Mouse (Mus musculus): ENCODE results near the gene Dlx3.

Gene Dlx3

GRCm38 (mm10) chr11:95119990-95120632 is at the start of gene Dlx3:
Dlx3 (plus strand) TSS chr11:95120119.
- no peak for DNase-seq

- no peak for DNase-seq
These were observed 49.5 kb upstream of the Dlx3 start for GRCm38 (mm10) chr11:95070140-95071107.

DNA sequence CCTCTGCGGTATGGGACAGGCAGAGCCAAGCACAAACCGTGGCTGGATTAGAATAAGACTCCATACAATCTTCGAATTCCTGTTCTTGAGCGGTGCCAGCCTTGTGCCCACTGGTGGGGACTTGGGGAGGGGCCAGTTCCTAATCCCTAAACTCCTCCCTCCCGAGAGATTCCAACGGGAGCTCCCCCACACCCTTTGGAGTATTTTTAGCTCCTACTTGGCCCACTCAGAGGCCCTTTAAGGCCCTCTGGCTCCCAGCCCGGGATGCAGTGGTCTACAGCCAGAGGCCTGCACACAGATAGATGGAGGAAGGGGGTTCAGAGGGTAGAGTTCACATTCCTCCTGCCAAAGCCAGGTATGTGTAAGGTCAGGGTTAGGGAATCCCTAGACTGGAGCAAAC is 48.7 kb upstream of the Dlx3 start:
- DNase-seq: peak in 1 of 2 experiments; percentile 30

GRCm38 (mm10) chr11:95072136-95072535 is 47.8 kb upstream of the Dlx3 start:
- no peak for DNase-seq

DNA sequence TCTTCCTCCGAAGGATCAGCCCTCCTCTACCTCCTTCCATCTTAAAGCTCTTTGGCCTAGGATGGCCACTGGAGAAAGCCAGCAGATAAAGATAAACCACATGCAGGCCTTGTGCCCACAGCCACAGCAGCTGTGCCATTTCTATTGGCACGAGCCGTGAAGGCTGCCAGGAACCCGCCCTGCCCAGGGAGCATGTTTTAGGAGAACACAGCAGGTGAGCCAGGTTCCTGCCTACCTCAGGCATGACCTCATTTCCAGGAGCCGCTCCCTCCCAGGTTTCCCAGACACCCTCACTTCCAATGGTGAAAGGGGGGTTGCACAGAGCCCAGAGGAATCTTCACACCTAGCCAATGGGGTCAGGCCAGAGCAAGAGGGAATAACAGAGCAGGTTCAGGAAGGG is 47.1 kb upstream of the Dlx3 start:
- DNase-seq: peak; percentile 79 to 87

DNA sequence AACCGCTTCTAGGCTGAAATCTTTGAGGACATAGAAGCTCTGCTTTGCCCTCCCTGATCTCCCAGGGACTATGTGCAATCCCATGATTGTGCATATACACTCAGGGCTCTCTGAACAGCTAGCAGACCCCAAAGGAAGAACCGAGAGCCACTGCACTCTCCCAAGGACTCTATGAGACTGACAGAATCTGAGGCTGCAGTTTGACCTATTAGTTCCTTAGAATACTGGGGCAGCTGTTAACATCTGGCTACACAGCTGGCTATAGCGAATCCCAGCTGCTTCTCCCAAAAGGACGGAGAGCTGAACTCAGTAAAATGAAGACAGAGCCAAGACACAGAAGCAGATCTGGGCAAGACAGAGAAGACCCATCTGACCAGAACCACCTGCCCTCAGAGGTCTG is 46.1 kb upstream of the Dlx3 start:
- DNase-seq: no peak

GRCm38 (mm10) chr11:95074694-95075093 is 45.2 kb upstream of the Dlx3 start:
- no peak for DNase-seq

- DNase-seq: peak; percentile 39 to 42
These were observed 44.5 kb upstream of the Dlx3 start for GRCm38 (mm10) chr11:95075197-95076040.

GRCm38 (mm10) chr11:95076041-95076535 is 43.8 kb upstream of the Dlx3 start:
- DNase-seq: peak; percentile 84 to 88

DNA sequence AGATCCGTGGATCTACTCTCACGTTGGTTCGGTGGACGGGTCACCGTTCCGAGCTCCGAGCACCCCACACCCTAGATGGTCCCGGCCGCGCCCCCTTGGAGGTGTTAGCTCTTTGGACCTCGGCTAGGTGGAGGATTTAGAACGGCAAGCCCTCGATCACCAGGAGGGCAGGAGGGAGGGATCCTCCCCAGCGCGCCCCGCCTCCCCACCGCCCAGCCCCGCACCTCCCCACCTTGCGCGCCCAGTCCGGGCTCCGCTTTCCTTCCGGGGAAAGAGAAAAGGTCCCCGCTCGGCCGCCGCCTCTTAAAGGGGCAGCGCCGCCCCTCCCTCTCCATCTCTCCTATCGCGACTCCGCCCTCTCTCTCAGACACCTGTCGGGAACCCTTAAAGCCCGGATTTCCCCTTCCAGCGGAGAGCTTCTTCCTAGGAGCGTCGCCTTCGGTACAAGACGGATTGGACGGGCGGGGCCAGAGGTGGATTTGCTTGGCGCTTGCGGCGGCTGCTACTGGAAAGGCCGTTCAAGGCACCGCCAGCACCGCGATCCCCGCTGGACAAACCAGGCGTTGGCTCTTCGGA is 43.3 kb upstream of the Dlx3 start, which contains the start of gene Itga3:
Itga3 (minus strand) TSS at position 266 of the 576 bp plus-strand sequence.
- DNase-seq: peak; percentile 85 to 88

DNA sequence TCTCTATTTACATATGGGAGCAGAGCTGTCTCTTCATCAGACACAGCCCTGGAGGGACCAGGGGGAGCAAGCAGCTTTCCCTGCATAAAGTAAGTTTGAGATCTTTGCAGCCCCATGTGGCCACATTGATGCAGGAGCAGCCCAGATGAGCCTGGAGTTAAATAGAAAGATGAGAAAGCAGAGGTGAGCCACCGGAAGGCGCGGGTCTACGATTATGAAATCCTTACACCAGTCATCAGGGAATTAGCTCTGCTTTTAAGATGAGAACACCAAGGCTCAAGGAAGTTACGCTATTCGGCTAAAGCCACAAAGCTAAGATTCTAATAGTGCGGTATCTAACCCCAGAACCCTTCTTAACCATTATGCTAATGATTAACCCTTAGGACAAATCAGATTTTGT is 42.0 kb upstream of the Dlx3 start:
- DNase-seq: no peak

DNA sequence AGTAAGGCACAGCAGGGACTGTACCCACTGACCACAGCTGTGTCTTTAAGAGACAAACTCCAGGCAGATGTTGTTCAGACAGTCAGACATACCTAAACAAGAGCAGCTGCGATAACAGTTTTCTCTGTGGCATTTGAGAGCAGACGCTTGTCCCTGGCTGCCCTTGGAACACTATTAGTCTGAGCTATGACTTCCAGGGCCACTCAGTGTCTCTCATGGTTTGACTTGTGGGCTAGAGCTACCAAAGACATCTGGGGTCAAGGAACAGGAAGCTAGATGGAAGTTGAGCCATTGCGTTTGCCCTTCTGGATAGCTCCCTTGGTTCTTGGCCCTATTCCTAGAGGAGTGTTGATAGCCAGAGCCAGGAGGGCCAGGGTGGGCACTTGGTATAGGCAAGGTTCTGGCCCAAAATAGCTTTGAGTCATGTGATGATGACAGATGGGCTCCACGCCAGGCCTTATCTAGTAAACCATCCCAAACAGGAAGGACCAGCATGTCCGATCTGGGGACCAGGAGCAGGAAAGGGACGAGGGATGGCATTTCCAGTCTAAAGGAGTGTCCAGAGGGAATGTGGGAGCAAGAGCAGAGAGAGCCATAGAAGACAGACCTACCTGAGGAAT is 40.6 kb upstream of the Dlx3 start:
- no peak for DNase-seq

DNA sequence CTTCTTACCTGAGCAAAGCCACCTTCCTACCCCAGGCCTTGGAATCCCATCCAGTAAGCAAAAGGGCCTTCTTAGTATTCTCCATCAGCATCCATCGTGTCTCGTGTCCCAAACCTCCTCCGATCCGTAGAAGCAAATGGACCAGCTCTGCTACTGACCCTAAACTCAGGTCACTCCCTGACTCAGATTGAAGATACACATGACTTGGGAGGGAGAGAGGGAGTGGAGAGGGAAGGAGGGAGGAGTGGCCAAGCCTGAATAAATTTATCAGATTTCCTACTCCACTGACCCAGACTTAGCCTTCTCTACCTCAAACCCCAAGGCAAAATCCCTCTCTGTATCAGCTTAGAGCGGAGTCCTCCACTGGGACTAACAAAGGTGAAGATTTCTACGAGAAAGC is 39.1 kb upstream of the Dlx3 start:
- DNase-seq: no peak

DNA sequence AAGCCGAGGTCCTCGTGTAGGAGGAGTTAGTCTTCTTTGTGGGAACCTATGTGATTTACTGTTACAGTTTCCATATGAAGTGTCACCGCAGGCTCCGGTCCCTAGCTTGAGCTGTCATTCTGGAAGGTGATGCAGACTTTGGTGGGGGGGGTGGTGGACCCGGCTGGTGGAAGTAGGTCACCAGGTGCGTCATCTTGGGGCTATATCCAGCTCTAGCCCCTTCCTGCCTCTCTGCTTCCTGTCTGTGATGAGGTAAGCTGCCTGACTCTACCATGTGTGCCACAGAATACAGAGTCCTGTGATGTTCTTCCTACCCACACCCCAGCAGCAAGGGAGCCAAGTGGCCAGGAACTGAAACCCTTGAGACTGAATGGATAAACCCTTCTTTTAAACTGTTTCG is 37.0 kb upstream of the Dlx3 start:
- no peak for DNase-seq

GRCm38 (mm10) chr11:95084175-95084574 is 35.7 kb upstream of the Dlx3 start:
- DNase-seq: no peak

GRCm38 (mm10) chr11:95084811-95085382 is 35.0 kb upstream of the Dlx3 start:
- DNase-seq: no peak

GRCm38 (mm10) chr11:95085710-95086109 is 34.2 kb upstream of the Dlx3 start:
- no peak for DNase-seq

DNA sequence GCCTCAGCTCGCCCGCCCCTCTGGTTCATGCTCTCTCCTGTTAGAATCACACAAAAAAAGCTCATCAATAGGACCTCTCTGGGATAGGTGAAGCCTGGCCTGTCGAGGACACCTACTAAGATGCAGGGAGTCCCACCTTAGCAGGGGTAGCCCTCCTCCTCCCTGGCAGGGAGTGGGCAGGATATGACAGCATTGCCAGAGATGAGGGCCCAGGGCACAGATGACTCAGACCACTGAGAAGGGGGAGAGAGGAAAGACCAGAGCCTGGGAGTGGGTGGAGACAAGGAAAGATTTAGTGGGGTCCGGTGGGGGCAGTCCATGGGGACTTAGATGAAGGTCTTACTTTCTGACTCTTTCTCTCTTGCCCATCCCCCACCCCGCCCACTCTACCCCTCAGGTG is 33.7 kb upstream of the Dlx3 start:
- no peak for DNase-seq

DNA sequence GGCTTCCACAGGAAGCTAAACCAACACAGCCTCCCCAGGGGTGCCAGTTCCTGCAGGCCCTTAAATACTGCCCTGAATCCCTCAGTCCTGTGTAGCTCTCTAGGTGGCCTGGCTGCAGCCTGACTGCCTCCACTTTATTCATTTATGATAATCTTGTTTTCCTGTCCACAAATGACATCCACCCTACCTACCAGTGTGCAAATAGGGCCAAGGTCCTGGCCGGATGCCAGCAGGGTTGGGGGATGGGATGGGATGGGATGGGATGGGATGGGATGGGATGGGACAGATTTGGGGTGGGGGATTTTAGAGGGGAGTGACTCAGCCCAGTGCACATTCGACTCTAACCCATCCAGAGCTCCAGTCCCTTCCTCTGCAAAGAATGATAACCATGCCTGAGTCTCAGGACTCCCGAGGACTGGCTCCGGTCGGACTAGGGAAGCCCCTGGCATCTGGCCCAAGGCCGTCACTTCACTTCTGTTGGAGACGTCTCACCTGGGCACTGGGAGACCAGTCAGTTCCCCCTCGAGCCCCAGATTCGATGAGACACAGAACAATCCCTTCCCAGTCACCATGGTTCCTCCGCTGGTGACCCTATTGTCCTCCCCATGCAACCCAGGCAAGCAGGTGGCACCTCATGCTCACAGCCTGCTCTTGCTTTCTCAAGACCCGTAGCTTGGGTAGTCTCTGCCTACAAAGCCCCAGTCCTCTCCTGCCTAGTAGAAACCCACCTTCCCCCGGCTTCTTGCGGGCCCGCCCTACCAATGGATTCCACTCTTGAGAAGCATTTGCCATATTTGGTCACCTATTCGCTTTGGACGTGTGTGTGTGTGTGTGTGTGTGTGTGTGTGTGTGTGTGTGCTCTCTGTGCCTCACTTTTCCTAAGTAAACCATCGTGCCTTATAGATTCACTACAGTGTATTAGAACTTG is 32.4 kb upstream of the Dlx3 start:
- no peak for DNase-seq

DNA sequence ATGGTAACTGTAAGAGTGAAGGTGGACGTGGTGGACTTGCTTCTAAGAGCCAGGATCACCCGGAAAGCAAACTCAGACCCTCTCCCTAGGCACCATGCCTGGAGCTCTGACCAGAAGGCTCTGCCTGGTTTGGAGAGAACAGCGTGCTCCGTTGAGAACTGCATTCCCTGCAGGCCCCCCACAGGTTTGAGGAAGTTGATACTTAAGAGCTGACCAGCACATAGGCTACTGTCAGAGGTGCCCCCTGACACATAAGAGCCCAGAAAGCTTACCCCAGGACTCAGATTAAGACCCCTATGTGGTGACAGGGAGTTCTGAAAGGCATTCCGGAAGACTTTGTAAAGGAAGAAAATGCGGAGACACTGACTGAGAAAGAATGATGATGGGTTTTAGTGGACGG is 31.6 kb upstream of the Dlx3 start:
- DNase-seq: no peak
